Comparison of ENCODE assay signal across 15 mouse cellular contexts in the genomic region with DNA sequence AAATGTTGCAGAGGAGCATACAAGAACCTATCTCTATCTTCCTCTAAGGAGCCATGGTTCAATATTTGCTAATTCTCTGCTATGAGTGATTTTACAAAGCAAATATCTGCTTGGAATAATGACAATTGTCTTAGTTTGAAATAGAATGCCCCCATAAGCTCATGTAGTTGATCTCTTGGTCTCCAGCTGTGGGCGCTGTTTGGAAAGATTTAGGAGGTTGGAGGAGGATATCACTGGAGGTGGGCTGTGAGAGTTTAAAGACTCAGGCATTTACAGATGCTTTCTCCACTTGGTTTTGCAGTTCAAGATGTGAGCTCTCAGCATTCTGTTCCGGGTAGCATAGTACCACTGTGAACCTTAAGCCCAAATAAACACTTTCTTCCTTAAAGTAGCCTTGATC.
DNase-seq lines count a peak whose midpoint lies in the region; TF ChIP-seq lines count a peak whose summit lies in the region.
"Had no signal": no experiment of that assay in that cellular context is flagged by ENCODE, and none has a peak within 500 bp of the region (broad histone marks: within the 10 kb centered on the region; RNA-seq: fewer than 3 reads in every experiment).

No protein-coding gene starts in this region.

- DNase-seq in embryo, embryonic 11 days: peak; percentile 2
- no peak for DNase-seq in embryo, embryonic 10.5 days (ENCODE audit: low spot score)
- DNase-seq in layer of hippocampus, adult 2 months (ENCODE audit: low spot score in 2 of 2): no peak
- DNase-seq in layer of hippocampus, postnatal 14 days (ENCODE audit: low spot score in 2 of 2): no peak
- peak; percentile 7 for DNase-seq in R1 (ENCODE audit: low read depth, low spot score)
- DNase-seq in frontal cortex, postnatal 36 days (ENCODE audit: low spot score in 2 of 2): no peak
- DNase-seq: adrenal gland, postnatal 10 days; cerebellum, adult 11 months; cerebellum, adult 8-10 months; cerebellum, postnatal 36 days; gastrocnemius, postnatal 14 days had no signal

- TF ChIP-seq CTCF in layer of hippocampus, adult 2 months (conservative IDR thresholded peaks at IDR 0.05): peak; percentile 31

- H3K27ac ChIP-seq in layer of hippocampus, adult 2 months: no peak overlapping the region
- H3K27ac ChIP-seq: embryonic facial prominence, embryonic 13.5 days; forebrain, embryonic 12.5 days; hindbrain, embryonic 15.5 days had no signal

- no peak overlapping the region for H3K4me3 ChIP-seq in layer of hippocampus, adult 2 months
- H3K4me3 ChIP-seq: embryonic facial prominence, embryonic 13.5 days; forebrain, embryonic 12.5 days; heart, embryonic 12.5 days; hindbrain, embryonic 15.5 days had no signal

Comparison
In these comparisons a context has a peak if more than half of its experiments do, and no peak if none do; other contexts are left out.
1. DNase-seq: peak in embryo, embryonic 11 days (single experiment) and R1 (single experiment); none in embryo, embryonic 10.5 days (single experiment), layer of hippocampus, adult 2 months (0 of 2), layer of hippocampus, postnatal 14 days (0 of 2) and frontal cortex, postnatal 36 days (0 of 2).